Mouse (Mus musculus) monocyte, adult 2 months (primary cell): Measurements from ENCODE around the gene Rhcg.

Source experiments
- DNase-seq, 2 experiments: peaks; one replicate each; pipeline ENCODE4 v3.0.0; 2022; ENCODE audit warnings: low spot score in 2 of 2, low read depth in 1 of 2

Gene Rhcg

DNA sequence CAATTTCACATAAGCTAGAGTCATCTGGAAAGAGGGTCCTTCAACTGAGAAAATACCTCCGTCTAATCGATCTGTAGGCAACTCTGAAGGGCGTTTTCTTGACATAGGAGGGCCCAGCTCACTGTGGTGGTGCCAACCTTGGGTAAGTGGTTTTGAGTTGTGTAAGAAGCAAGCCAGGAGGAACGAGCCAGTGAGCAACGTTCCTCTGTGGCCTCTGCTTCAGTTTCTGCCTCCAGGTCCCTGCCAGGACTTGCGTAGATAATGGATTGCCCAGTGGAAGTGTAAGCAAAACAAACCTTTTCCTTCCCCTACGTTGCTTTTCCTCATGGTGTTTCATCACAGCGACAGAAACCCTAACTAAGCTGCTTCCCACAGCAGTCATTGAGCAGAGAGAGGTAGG is 15.5 kb downstream of the Rhcg start:
- no peak for DNase-seq

DNA sequence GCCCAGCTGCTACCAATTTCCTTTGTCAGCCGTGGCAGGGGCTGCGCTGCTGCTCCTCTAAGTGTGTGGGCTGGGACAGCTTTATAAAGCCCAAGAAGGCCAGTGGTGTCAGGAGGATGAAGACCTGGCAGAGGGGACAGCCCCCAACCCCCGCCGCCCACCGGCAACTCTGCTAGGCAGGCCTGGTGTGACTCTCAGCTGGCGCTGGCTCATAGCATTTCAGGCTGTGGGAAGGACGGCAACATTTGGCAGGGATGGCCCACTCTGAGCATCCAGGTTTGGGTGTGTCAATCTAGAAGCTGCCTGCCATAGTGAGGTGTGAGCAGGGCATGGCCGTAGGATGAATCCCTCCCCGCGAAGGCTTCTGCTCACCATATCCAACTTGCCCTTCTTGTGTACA is 17.3 kb downstream of the Rhcg start:
- no peak for DNase-seq

DNA sequence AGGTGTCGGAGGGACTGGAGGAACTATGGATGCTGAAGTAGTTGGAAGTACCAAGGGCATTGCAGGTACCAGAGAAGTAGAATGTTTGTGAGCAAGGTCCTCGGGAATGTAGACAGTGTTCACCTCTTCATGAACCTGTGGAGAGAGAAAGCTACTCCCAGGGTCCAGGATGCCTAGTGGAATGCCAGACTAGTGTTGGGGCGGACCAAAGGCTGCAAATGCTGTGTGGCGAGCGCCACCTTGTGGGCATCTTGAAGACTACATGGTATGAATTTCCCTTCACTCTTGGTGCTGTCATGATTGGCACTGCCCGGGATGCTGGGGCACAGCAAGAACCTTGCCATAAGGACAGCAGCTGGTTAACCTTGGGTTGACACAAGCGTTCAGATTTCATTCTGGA is 22.6 kb downstream of the Rhcg start:
- DNase-seq: no peak

DNA sequence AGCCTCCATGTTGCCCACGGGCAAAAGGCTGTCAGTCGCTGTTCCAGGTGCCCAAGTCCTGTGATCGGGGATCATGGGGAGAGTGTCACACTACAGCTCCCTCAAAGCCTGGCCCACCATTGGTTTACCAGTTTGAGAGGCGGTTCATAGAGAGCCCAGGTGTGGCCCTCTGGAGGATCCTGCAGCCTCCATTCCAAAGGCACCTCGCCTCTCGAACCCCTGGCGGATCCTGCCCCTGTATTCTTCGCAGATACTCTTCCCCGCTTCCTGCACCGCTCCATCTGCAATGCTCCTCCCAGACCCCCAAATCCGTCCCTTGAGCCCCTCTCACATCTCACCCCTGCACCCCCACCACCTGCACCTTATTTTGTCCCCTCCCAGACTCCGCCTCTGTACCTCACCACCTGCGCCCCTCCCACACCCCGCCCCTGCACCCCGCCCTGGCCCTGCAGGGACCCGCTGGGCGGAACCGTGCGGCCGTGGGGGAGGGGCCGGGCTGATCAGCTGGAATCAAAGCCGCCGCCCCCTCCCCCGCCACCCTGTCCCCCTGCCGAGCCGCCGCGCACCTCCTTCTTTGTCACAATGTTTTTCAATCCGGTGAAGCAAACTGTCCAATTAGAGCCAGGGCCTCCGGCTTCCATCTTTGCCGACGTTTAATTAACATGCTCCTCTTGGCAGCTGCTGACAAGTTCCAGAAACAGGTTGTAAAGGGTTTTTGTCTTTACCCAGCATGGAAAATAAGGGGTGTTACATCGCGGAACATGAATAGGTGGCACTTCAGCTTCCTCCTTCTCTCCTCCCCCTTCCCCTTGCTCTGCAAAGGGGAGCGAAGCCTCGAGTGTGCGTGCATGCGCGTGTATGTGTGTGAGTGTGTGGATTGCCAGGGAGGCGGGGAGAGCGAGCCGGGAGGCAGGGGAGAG is 25.4 kb downstream of the Rhcg start:
- no peak for DNase-seq

- DNase-seq: no peak
Observed at GRCm38 (mm10) chr7:79590560-79591110, 26.8 kb downstream of the Rhcg start.

GRCm38 (mm10) chr7:79589763-79590559 is 27.5 kb downstream of the Rhcg start:
- no peak for DNase-seq

GRCm38 (mm10) chr7:79588284-79588683 is 29.2 kb downstream of the Rhcg start:
- DNase-seq: no peak

- no peak for DNase-seq
Observed at GRCm38 (mm10) chr7:79578851-79579241, 38.6 kb downstream of the Rhcg start.

DNA sequence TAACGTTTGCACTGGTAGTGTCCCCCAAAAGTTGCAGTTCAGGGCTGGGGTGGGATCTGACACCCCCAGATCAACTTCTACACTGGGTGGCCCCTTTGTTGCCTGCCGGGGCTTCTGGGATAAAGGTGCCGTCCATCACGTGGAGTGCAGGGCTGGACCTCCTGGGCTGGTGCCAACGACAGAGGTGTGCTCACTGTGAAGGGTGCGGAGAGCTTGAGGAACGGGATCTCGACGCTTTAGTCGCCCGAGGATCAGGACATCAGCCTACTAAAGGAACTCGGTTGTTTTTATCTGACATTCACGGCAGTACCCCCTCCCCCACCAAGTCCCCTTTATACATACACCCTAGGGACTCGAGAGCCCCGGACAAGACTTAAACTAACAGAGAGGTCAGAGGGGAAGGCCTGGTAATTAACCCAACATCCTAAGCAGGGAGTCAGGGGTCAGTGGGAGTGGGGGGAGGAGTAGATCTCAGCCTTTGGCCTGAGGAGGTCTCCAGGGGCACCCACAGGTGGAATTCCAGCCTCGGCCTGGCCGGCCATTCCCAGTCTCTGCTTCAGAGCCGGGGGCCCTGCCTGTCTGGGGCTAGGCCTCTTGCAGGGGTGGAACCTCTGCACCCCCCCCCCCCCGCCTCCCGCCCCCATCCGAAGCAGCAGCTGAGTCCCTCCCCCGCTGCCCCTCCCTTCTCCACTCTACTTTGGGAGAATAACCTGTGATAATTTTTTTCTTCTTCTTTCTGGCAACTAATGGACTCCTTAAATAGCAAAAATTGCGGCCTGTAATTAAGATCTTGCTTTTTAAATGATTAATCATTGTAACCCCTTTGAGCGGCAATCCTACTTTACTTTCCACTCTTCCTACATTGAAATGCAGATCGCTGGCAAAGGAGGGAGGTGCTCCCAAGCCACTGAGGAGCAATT is 39.3 kb downstream of the Rhcg start:
- DNase-seq: no peak

DNA sequence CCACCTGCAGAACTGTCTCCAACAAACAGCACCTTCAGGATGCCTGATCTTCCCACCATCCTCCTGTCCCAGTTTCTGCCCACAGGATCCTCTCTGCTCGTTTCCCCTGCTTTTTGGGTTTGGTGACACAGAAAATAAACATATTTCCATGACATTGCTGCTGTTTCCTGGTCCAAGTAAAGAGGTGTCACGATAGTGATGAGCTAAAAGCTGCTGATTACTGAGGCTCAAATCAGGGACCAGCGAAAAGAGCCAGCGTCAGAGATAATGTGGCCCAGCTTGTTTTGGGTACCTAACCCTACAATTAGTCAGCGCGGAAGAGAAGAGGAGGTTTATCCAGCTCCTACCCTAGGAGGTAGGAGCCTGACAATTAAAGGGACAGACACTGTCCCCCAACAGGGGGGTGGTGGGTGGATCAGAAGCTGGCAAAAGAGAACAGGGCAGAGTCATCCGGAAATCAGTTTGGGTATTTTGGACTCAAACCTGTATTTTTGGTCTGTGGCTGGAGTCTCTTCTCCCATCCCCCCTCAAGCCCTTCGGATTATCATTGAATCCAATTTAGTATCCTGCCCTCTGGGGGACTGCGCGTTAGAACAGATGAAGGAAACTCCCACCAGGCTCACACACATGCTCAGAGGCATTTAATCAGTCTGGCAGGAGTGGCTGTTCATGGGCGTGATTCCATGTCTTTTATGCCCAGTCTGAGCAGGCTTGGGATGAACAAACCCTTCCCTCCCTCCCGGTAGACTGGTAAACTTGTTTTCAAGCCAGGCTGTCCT is 40.2 kb downstream of the Rhcg start:
- DNase-seq: no peak

DNA sequence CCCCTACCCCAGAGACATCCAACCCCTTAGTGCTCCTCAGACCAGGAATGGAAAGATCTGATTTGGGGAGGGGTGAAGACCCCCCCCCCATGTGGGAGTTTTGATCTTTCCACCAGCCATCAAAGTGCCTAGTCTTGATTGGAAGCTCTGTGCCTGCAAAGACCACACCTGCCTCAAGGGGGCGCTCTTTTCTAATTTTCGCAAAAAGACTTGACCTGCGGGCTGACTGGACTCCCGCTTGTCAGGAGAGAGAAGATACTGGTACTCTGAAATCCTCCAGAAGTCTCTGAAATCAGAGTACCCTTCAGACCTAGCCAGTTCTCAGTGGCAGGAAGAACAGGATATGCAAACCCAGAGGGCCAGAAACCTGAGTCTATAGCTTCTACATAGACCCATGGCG is 40.8 kb downstream of the Rhcg start:
- DNase-seq: no peak

DNA sequence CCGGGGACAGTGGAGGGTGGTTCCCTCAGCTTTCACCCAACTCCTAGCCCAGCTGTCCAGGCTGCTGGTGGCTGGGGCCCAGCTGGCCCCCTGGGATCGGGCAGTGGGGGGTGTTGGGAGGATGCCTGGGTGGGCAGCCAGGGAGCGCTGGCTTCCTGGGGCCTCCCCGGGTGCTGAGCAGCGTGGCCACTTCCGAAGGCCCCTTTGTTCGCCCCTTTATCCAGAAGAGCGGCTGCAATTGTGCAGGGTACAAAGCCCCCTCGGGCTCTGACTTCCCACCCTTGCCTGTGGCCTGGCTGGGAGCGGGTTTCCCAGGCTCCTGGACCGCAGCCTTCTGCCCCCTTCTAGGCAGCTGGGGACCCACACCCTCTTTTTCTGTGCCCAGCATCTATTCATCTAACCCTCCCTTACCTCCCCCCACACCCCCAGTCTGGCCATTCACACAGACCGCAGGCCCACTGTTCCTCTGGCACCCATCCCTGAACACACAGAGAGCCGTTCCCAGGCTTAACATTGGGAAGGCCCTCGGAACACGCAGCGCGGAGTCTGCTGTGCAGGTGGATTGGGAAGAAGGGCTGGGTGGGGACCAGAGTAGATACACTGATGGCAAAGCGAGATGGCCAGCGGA is 45.2 kb downstream of the Rhcg start:
- no peak for DNase-seq

GRCm38 (mm10) chr7:79568937-79569535 is 48.4 kb downstream of the Rhcg start:
- DNase-seq: no peak

- no peak for DNase-seq
Observed at GRCm38 (mm10) chr7:79568212-79568611, 49.2 kb downstream of the Rhcg start.

GRCm38 (mm10) chr7:79563675-79564074 is 53.8 kb downstream of the Rhcg start:
- no peak for DNase-seq

GRCm38 (mm10) chr7:79562385-79562784 is 55.1 kb downstream of the Rhcg start:
- DNase-seq: no peak

- DNase-seq: no peak
Observed at GRCm38 (mm10) chr7:79558698-79559097, 58.8 kb downstream of the Rhcg start.

DNA sequence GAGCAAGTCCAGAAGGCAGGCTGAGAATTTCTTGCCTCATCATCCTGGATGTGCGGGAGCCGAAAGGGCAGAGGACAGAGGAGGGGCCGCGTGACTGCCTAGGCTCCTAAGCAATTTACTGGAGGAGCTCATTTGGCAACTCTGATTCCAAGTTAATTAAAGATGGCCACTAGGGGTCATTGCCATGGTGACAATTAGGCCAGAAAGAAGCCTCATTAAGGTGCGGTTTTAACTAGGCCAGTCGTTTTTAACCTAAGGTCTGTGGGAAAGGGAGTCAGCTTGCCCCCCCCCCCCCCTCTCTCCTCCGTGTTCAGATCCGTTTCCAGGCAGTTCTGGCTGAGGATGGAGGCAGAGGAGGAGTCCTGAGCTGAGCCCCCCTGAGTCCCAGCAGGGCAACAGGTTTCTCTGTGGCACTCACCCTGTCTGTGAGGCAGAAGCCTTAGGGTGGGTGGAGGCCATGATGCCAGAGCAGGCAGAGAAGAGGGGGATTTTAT is 59.7 kb downstream of the Rhcg start:
- DNase-seq: no peak

DNA sequence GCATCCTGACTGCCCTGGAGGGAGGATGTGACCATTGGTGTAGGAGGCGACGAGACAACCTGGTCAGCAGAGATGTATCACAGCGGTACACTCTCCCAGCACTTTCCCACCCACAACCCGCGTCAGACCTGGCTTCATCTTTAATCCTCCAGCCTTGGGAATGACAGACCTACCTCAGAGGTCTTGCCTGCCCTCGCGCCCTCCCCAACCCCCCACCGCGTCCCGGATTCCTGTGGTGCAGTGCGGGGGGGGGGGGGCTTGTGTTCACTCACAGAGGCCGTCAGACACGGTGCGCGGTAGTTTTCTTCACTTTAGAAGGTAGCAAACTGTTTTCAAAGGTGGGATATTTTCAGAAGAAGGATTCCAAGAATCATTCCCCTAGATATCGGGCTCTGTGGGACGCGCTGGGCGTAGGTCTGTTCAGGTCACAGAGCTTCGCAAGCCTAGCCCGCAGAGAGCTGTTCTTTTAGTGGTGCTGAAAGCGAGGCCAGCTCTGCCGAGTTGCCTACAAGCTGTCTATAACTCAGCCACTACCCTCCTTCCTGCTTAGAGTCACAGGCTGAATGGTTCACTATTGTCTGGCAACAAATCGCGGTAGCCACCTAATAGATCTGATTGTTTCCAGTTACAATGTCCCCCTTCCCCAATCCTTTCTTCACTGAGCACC is 62.0 kb downstream of the Rhcg start:
- no peak for DNase-seq
